Mouse (Mus musculus) G1E (cell line): ENCODE measurements around the gene Fam3b.
A peak's percentile ranks its signal among the peaks of the same experiment; 100 is the strongest.

Experiments used
- CTCF ChIP-seq: IDR thresholded peaks from 2 replicates; pipeline ENCODE4 v1.5.1; 2012; ENCODE audit warnings: low read depth, low read length, inconsistent platforms, mixed read lengths
- GATA2 ChIP-seq: IDR thresholded peaks from 2 replicates; pipeline ENCODE4 v1.6.1; 2012; ENCODE audit warnings: low read depth, low read length, inconsistent platforms, borderline replicate concordance

DNA sequence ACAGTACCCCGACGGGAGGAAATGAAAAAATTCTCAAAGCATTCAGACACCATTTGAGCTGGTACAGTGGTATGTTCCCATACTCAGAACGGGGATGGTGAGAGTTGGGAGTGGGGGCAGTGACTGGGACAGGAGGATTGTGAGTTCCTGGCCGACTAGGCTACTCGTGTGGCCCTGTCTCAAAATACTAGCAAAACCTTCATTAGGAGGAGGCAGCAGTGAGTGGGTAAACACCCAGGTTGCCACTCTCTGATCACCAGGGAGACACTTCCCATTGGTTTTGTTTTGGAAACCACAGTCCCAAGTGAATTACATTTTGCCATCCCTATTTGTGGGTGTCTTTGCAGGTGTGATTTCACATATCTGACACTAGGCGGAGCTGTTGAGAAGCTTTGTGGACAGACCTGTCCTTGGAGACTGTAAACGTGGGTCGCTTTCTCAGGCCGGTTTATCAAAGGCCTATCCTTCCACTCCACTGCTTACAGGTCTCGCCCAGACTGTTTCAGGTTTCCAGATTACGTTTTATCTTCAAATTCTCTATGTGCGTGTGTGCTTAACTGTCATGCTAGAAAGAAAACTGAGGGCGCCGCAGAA is 70.8 kb downstream of the Fam3b start:
- peak; percentile 93 for TF ChIP-seq CTCF
- TF ChIP-seq GATA2: no peak
